Mouse (Mus musculus) right cerebral cortex, postnatal 4 days (tissue): ENCODE measurements around the gene Mettl9.
A peak's percentile ranks its signal among the peaks of the same experiment; 100 is the strongest.

Experiments used
- DNase-seq: peaks from one replicate; pipeline ENCODE4 v3.0.0-alpha.2; 2022

The Mettl9 gene

DNA sequence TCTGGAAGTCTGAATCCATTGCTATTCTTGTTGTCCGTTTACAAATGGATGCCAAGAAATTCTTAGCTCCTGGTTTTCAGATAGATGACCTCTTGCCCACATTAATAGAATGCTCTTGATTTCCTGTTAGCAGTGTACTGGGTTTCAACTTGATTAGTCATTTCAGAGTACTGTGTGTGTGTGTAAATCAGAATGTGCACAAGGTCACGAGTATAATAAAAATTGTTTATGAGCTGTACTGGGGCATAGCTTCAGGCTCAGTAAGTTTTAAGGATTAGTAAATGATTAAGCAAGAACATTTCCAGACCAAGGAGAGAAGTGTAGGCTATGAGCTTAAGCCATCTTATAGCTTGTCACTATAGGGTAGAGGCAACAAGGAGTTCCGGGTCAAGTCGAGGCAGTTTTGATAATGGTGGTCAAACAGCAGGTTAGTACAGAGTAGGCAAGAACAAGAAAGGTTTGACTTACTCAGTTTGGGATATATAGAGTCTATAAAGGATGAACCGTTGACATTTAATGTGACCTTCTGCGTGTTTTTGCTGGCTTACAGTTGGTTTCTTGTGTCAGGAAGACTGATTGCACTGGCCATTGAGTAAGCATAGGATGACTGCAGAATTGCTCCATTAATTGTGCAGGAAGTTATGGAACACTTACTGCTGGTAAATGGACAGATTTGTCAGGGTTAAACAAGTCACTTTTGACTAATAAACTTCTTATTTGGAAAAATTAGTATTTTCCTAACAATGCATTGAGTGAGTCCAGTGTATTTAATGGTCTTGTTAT lies 11.6 kb downstream of the Mettl9 start:
- no peak for DNase-seq

DNA sequence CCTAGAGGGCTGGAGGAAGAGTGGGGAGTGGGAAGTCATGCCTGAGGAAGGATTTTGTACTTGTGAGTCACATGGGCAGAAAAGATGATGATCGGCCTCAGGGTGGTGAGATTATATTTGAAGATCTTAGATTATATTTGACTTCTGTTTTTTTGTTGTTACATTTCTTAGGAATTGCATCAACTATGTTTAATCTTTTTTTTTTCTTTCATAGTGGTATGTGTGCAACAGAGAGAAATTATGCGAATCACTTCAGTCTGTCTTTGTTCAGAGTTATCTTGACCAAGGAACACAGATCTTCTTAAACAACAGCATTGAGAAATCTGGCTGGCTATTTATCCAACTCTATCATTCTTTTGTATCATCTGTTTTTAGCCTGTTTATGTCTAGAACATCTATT lies 13.4 kb downstream of the Mettl9 start:
- DNase-seq: no peak

DNA sequence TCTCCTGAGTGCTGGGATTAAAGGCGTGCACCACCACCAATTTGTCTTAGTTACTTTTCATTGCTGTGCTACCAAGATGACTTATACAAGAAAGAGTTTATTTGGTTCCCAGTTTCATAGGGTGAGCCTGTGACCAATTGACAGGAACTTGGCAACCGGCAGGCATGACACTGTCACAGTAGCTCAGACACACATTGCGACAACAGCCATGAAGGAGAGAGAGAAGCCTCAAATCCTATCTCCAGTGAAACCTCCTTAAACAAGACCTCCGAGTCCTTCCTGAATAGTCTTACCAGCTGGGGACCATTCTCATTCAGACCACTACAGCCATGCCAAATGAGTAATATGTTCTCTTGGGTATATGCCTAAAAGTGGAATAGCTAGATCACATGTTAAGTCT lies 18.8 kb downstream of the Mettl9 start:
- DNase-seq: no peak

DNA sequence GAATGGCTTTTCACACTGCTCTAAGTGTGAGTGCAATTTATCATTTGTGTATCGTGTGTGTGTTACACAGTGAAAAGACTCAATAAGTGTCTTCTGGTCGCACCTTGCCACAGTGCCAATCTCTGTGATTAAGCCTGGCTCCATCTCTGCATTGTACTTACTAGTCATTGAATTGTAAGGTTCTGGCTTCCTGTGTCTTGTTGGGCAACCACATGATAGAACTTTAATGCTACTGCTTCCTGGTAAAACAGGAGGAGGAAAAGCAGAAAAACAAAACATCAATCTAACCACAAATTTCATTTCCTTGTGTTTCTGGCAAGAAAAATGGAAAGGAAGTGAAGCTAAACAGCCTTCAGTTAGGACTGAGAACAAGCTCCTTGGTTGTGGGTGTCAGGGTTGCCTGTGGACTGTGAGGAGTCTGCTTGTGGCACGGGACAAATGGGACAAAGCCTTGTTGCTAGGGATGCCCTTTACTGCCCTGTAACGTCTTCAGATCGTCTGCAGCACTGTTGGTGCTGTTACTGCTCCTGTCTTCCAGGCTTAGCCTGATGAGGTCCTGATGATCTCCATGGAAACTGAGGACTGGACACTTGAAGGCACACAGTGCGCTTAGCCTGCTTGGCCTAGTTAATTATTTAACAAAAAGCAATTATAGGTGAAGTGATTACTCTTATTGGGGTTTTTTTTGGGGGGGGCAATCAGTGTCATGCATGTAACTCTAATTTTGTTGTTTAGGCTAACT lies 25.4 kb downstream of the Mettl9 start:
- no peak for DNase-seq

DNA sequence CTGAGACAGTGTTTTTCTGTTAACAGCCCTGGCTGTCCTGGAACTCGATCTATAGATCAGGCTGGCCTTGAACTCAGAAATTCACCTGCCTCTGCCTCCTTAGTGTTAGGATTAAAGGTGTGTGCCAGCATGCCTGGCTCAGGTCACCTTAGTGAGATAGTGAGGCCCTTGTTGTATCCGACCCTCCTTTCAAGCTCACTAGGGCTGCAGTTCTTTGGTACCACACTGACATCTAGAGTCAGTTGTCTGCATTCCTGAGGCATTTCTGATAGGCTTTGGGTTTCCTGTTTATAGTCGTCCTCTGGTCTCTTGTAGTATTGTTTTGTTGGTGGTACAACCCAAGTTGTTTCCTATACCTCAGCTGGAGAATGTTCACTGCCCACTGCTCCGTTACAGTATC lies 30.1 kb downstream of the Mettl9 start:
- DNase-seq: no peak

DNA sequence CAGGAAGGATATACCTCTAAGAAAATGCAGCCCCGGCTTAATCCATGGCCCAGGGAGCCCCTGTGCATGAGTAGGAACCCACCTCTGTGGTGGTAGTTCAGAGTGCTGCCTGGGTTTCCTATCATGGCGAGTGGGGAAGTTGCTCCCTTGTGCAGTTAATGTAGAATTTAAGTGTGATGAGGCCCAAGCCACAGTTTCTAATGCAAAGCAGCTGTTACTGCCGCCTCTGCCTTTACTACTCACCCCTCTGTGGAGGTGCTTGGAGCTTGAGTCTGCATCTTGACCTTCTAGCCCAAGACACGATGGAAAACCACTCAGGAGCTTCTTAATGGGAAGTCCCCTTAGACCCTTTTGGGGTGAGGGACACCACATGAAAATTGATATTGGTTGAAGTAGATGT lies 37.0 kb downstream of the Mettl9 start:
- DNase-seq: no peak

DNA sequence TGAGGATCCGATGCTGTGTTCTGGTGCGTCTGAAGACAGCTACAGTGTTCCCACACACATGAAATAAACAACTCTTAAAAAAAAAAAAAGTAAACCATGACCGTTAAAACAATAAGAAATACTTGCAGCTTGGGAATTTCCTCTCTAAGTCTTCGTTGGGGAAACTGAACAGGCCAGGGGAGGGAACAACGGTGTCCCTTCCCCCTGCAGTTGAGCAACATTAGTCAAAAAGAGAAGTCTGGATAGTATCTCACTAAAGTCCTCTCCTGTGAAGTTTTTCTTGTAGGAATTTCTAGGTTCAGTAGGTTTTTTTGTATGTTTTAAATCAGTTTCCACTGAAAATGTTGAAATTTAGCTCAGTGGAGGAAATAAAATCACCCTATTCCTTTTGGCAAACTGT lies 38.3 kb downstream of the Mettl9 start:
- no peak for DNase-seq

DNA sequence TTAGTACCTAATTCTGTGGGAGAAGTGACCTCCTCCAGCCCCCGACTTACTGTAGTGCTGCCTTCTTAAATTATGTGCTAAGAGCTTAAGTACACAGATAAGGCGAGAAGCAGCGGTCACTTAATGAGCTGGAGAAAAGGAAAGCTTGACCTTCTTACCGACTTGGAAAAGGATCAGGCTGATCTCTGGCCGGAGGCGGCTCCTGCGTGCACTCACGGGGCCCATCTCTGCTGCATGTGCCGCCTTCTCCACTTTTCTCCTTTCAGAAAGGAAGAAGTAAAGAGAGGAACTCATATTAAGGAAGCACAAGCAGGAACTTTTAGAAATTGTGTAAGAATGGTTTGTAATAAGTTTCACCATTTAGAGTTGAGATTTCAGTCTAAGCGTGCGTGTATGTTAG lies 40.0 kb downstream of the Mettl9 start, which contains the start of gene Igsf6:
Igsf6 (minus strand) TSS at position 292 of the 400 bp plus-strand sequence.
- DNase-seq: no peak

DNA sequence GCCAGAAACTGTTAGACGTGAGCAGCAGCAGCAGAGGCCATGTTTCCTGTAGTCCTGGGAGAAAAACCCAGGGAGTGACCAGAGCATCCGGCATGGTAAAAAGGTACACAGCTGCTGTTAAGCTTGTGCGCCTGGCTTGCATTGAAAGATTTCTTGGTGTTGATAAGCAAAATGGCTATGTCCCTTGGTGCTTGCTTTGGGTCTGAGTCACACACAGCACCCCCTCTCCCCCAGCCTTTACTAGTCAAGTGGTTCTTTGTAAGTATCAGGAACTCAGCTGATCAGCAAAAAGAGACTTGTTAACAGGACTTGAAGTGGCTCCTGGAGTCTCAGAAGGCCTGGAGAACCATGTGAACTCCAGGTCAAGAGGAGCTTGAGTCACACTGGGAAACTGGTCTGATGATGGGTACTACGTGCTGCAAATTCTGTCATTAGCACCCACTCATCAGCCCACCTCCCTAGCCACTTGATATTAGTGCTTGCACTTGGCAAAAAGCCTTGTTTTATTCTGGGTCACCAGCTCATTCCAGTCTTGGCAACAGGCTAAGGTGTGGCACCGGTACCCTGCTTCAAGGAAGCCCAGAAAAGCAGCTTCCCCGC lies 40.7 kb downstream of the Mettl9 start:
- no peak for DNase-seq

DNA sequence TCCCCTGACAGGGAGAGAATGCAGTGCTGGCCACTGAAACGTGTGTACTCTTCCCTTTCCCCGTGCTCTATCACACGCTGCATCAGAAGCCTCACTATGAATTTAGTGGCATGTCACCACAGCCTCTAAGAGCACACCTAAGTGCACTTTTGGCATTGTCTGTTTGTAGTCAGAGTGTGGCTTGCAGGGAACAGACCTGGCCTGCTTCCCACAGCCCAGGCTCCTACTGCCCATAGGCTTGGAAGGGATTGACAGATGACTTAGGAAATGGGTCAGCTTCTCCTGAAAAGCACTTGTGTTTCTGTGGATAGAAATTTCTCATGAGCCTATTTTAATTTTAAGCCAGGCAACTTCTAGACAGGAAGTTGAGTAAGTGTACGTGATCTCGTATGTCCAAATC lies 41.2 kb downstream of the Mettl9 start:
- DNase-seq: no peak

DNA sequence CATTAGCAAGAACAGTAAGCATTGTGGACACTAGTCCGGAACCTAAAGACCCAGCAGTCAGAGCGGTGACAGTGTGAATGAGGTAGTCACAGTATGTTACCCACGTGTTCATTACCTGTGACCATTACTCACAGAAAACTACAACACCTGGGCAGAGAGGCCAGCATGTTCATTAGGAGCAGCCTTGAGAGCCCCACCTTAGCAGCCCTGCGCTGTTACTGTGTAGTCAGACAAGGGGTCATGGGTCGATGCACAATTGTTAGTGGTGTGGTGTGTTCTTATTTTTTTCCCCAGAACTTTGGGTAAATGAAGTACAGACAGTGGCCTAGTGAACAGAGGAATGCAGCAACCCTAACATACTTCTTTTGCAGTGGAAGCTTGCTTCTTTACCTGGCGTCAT lies 43.1 kb downstream of the Mettl9 start:
- DNase-seq: no peak

DNA sequence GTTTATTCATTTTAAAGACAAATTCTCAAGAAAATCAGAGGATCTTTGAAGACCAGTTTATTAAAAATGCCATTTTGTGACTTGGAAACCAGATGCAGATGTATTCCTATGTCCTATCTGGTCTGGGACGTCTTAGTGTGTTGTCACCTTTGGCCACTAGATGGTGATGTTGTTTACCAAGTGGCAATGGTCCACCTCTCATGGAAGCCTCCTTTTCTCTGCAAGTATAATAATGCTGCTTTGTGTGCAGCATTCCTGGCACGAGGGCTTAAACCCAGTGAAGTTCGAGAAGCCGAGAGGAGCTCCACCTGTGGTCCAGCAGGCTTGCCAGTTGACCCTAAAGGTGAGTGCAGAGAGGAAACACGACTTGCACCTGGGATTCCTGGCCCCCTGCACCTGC lies 43.6 kb downstream of the Mettl9 start:
- DNase-seq: peak; percentile 50

DNA sequence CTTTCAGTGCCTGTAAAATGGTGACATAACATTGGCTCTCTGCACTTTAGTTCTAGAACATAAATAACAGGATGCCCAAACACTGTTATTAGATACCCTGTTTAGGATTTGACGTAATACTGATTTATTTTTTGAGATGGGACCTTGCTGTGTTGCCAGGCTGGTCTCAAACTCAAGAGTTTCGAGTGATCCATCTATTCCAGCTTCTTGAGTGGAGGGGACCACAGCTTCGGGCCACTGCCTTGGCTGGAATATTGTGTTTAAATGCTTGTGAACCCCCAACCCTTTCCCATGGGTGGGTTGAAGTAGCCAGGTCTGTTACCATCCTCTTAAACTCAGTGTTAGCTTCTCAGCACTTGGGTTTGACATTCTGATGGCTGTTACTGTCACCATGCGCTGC lies 47.1 kb downstream of the Mettl9 start, which contains the start of gene Otoa:
Otoa (plus strand) TSS at position 301 of the 400 bp plus-strand sequence.
- DNase-seq: no peak

DNA sequence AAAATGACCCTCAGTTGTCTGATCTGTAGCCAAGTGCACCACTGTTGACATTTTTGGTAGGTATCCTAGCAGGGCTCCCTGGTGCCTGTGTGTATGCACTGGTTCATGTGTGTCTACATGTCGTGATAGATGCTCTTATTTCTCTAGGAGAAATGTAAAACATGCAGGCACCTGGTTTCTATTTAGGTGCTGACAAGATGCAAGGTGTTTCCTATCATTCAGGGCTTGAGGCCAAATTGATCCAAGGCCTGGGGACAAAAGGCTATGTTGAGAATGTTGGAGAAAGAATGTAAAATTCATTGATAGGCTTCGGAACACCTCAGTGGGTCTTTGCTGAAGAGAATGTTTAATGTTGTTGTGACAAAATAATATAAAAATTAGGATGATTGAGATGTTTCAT lies 47.6 kb downstream of the Mettl9 start:
- no peak for DNase-seq

DNA sequence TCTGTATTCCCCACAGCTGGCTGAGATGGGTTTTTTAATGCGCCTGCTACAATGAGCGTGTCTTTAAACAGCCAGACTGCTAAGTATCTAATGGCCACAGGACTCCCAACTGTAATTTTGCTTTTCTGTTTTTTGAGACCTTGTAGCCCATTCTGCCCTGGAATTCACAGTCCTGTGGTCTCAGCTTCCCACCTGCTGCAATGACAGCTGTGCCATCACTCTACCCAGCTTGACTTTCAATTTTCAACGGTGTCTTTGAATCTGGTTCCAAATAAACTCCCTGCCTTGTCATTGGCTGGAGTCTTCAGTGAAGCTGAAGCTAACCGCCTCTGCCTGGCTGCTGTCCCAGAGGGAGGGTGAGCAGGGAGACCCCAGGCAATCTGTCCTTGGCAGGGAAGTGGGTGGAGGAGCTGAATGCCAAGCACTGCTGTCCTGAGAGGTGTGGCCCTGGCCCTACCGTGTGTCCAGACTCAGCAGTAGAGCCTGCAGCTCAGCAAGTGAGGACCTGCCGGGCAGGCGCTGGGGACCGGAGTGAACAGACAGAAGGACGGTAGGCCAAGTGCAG lies 48.8 kb downstream of the Mettl9 start:
- peak; percentile 34 for DNase-seq

DNA sequence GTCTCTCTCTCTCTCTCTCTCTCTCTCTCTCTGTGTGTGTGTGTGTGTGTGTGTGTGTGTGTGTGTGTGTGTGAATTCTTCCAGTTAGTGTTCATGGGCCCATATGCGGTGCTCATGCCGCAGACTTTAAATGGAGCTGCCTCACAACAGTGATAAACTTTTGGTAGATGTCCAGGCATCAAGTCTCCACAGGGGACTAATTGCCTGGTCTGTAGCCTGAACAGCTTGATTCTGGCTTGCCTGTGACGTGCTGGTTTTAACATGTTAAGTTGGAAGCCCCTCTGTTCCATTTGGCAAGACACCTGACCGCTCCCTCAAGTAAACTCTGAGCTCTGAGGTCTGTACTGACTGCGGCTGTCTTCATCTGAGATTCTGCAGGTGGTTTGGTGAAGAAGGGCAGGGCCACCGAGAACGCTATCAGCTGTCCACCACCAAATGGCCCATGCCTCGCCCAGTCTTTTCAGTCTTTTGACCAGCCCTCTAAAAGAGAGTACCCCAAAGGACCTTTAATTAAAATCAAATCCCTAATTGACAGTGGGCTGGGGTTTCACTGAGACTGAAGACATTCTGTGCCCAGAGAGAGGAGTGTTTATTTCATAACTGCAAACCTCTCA lies 50.7 kb downstream of the Mettl9 start:
- no peak for DNase-seq

DNA sequence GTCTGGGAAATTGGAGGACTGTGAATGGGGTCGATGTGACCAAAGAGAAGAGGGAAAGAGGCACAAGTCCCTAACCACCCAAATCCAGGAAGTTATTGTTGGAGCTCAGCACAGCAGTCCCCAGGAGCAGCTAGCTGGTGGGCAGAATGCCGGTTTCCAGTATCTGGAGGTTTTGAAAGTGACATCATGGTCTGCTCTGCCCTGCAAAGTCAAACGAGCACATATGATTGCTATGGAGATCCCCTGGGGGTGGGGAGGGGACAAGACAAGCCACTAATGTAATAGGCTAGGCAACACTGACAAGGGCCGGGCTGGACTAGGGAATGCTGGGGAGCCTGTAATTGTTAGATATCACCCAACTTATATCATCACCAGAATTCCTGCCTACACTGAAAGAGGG lies 51.3 kb downstream of the Mettl9 start:
- no peak for DNase-seq

DNA sequence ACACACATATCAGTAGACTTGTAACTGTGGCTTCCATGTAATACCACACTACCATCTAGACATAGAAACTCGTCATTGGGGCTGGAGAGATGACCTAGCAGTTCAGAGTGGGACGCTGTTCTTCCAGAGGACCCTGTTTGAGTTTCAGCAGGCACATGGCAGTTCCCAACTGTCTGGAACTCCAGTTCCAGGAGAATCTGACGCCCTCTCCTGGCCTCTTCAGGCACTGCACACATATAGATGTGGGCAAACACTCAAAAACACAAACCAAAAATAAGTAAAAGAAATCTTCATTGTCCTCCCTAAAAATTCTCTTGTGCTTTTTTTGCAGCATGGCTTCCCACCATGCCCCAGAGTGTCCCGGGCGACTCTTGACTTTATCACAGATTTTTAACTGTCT lies 54.5 kb downstream of the Mettl9 start:
- DNase-seq: no peak

DNA sequence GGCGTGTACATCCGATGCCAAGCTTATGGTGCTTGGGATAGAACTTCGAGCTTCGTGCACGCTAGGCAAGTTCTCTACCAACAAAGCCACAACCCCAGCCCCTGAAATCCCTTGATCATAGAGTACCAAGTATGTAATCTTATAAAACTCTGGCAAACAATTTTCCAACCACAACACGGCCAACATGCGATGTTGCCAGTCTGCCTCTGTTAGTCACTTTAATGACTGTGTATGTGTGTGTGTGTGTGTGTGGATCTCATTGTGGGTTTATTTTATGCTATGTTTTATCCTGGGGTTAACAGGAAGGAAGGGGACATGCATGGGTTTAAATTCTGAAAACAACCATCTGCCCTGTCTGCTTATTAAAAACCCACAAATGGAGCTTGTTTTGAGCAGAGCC lies 56.5 kb downstream of the Mettl9 start:
- DNase-seq: no peak

DNA sequence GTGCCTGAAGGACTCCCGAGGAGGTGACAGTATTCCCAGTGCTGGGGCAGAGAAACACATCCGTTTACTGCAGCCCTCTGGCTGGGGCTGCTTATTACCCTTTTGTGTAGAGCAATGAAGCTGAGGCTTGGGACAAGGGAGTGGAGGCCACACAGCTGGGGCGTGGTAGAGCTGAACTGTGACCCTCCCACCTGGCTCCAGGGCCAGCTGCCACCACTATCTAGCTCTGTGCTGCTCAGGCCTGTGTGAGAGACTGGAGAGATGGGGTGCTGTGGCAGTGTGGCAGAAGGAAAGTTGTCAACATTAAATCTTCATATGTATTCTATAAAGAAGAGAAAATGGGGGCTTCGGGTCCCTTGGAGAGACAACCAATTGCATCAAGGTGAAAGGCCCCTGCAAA lies 58.8 kb downstream of the Mettl9 start:
- no peak for DNase-seq

DNA sequence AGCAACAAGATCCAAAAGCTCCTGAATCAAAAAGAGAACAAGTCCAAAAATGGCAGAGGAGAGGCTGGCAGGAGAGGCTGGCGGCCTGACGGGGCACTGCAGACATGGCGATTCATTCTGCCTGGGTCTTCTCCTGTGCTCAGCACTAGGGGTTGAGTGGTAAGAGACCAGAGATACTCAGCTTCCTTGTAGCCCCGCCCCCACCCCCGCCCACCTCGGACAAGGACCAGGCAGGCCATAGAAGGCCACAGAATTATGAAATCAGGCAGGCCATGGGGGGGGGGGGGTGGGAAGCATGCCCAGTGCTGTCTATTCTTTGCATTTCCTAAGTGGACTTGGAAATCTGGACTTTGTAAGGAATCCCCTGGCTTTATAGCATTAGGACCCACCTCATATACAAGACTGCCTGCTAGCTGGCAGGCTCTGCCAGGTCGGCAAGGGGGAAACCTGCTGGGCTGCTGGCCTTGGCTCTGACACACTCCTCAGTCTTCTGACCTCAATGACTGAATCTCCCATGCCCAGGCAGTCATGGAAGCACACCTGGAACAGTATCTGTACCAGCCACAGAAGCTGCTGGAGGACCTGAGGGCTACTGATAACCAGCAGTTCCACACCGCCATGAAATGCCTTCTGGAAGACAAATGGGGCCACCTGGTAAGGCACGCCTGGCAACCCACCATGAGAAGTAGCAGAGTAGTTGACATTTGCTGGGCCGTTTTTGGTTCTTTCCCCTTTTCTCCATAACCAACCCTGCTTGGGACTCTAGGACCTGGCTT lies 64.6 kb downstream of the Mettl9 start:
- DNase-seq: no peak

DNA sequence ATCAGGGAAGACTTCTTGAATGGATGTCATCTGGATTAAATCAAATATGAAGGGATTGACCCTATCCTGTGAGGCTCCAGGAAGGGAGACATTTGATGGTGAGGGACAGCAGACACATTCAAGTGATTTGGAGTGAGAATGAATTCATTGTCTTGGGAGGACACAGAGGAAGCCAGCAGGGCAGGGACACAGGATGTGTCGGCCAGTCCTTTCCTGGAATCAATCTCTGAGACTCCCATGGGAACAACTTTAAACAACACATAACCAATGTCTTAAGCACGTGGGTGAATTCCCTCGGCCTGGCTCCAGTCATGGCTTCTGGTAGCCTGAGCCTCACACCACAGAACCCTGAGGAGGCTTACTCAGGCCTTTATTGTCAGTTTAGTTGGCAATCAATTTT lies 73.6 kb downstream of the Mettl9 start:
- no peak for DNase-seq
